Mouse (Mus musculus) bone marrow macrophage, adult 2 months (primary cell): ENCODE results near the gene Rdh16.

Experiments used
- CTCF ChIP-seq: IDR thresholded peaks from 2 replicates; pipeline ENCODE4 v1.5.1; 2012; ENCODE audit warnings: low read depth, mild to moderate bottlenecking, low read length, moderate library complexity
- POLR2A ChIP-seq: IDR thresholded peaks from 2 replicates; pipeline ENCODE4 v1.6.1; 2012; ENCODE audit warnings: mild to moderate bottlenecking, low read depth, low read length, borderline replicate concordance

GRCm38 (mm10) chr10:127878262-127879057, 77.5 kb downstream of the Rdh16 start:
- TF ChIP-seq CTCF (no peak), POLR2A (no peak)
